Mouse (Mus musculus): Measurements from ENCODE around the gene Abl1. TPM values are rescaled to one million over a fixed set of nuclear protein-coding genes. Genes with fewer than 3 reads are reported as not detected.

Abl1 gene
- polyA plus RNA-seq, 1 experiment from 2014 or later, result 19.6 TPM

DNA sequence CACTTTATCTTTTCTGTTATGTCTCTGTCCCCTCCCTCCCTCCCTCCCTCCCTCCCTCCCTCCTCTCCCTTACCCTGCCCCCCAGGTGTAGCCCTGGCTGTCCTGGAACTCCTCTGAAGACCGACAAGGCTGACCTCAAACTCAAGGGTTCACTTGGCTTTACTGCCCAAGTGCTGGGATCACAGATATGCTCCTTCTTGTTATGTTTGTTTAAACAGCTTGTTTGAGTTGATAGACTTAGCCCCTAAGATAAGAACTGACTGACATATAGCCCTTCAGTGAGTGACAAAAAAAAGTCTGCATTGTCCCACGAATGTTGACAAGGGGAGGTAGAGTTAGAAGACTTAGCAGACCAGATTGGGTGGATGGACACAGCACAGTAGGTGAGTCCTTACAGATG, 18.4 kb downstream of the Abl1 start:
- Histone ChIP-seq H3K9ac (ENCODE audit: low read length) (no peak overlapping the region), H3K36me3 (ENCODE audit: control insufficient read depth, insufficient read depth, low read length) (no peaks in the 10 kb centered on the region), H3K27me3 (replicated peaks; ENCODE audit: control insufficient read depth, insufficient read depth, low read length) (no peaks in the 10 kb centered on the region), H3K9me3 (replicated peaks; ENCODE audit: control insufficient read depth, low read length) (no peaks in the 10 kb centered on the region), H3K27ac (ENCODE audit: low read depth, low read length) (no peak overlapping the region), H3K4me2 (ENCODE audit: low read length) (no peak overlapping the region), H3K4me1 (ENCODE audit: control insufficient read depth, insufficient read depth, low read length) (no peaks in the 10 kb centered on the region), H3K4me3 (ENCODE audit: low read depth, low read length) (no peak overlapping the region)
- DNase-seq (ENCODE audit: low spot score) (no peak), ATAC-seq (no peak)
- 96% methylated on average over 2 of the region's 2 CpGs for WGBS

DNA sequence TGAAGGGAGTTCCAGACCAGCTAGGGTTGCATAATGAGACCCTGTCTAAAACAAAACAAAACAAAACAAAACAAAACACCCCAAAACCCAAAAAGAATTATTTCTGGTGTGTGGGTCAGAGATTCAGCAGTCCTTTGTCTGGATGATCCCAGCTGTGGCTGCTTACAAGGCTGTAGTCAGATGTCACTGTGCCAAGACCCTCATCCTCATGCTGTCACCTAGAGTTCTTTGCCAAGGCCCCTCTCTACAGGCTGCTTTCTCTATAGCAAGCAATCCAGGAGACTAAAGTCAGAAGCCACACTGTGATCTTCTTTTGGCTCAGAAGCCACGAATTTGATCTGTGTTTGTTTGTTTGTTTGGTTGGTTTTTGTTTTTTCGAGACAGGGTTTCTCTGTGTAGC, 24.5 kb downstream of the Abl1 start:
- H3K27me3 ChIP-seq (replicated peaks; ENCODE audit: control insufficient read depth, insufficient read depth, low read length), result no peaks in the 10 kb centered on the region
- no peaks in the 10 kb centered on the region for H3K36me3 ChIP-seq (ENCODE audit: control insufficient read depth, insufficient read depth, low read length)
- H3K9me3 ChIP-seq (replicated peaks; ENCODE audit: control insufficient read depth, low read length), result no peaks in the 10 kb centered on the region
- DNase-seq (ENCODE audit: low spot score) (peak; percentile 7), ATAC-seq (no peak)
- H3K27ac ChIP-seq (ENCODE audit: low read depth, low read length), result no peak overlapping the region
- H3K4me2 ChIP-seq (ENCODE audit: low read length), result no peak overlapping the region
- no peak overlapping the region for H3K9ac ChIP-seq (ENCODE audit: low read length)
- no peaks in the 10 kb centered on the region for H3K4me1 ChIP-seq (ENCODE audit: control insufficient read depth, insufficient read depth, low read length)
- WGBS, result 77% methylated on average over 2 of the region's 2 CpGs
- H3K4me3 ChIP-seq (ENCODE audit: low read depth, low read length), result no peak overlapping the region

DNA sequence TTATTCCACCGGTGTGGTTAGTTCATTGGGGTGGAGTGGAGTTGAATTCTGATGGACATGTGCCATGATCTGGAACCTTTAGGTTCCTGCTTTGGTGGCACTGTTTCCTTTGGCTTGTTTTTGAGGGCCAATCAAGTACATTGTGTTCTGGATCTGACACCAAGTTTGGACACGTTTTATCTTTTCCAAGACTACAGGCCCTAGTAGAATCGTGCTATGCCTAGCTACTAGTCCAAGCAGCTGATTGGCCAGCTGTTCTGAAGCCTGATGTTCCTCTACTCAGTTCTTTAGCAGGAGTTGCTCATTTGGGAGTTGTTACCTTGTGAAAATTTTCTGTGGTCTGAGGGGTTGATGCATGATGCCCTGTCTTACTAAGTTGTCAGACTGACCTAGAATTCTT, 25.6 kb downstream of the Abl1 start:
- WGBS, result 88% methylated on average over 3 of the region's 3 CpGs
- no peak overlapping the region for H3K4me3 ChIP-seq (ENCODE audit: low read depth, low read length)
- no peaks in the 10 kb centered on the region for H3K36me3 ChIP-seq (ENCODE audit: control insufficient read depth, insufficient read depth, low read length)
- no peaks in the 10 kb centered on the region for H3K9me3 ChIP-seq (replicated peaks; ENCODE audit: control insufficient read depth, low read length)
- no peak overlapping the region for H3K4me2 ChIP-seq (ENCODE audit: low read length)
- no peak overlapping the region for H3K9ac ChIP-seq (ENCODE audit: low read length)
- DNase-seq (ENCODE audit: low spot score) (no peak), ATAC-seq (no peak)
- H3K4me1 ChIP-seq (ENCODE audit: control insufficient read depth, insufficient read depth, low read length), result no peaks in the 10 kb centered on the region
- no peak overlapping the region for H3K27ac ChIP-seq (ENCODE audit: low read depth, low read length)
- H3K27me3 ChIP-seq (replicated peaks; ENCODE audit: control insufficient read depth, insufficient read depth, low read length), result no peaks in the 10 kb centered on the region

DNA sequence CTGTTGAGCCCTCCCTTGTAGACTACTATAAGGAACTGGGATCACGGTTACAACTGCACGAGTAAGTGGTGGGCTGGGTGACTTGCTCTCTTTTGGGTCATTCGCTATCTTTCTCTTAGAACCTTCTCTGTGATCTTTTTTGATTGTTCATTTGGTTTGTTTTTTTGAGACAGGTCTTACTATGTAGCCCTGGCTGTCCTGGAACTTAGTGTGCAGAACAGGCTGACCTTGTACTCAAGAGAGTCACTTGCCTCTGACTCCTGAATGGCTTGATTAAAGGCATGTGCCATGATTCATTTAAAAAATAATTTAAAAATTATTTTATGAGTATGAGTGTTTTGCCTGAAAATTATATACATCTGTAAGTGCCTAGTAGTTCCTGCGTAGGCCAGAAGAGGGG, 26.6 kb downstream of the Abl1 start:
- H3K9me3 ChIP-seq (replicated peaks; ENCODE audit: control insufficient read depth, low read length), result no peaks in the 10 kb centered on the region
- WGBS, result 94% methylated on average over 4 of the region's 4 CpGs
- ATAC-seq, result no peak
- H3K4me3 ChIP-seq (ENCODE audit: low read depth, low read length), result no peak overlapping the region
- no peak overlapping the region for H3K27ac ChIP-seq (ENCODE audit: low read depth, low read length)
- H3K4me2 ChIP-seq (ENCODE audit: low read length), result no peak overlapping the region
- H3K27me3 ChIP-seq (replicated peaks; ENCODE audit: control insufficient read depth, insufficient read depth, low read length), result no peaks in the 10 kb centered on the region
- no peaks in the 10 kb centered on the region for H3K4me1 ChIP-seq (ENCODE audit: control insufficient read depth, insufficient read depth, low read length)
- DNase-seq (ENCODE audit: low spot score), result no peak
- no peak overlapping the region for H3K9ac ChIP-seq (ENCODE audit: low read length)
- H3K36me3 ChIP-seq (ENCODE audit: control insufficient read depth, insufficient read depth, low read length), result no peaks in the 10 kb centered on the region

DNA sequence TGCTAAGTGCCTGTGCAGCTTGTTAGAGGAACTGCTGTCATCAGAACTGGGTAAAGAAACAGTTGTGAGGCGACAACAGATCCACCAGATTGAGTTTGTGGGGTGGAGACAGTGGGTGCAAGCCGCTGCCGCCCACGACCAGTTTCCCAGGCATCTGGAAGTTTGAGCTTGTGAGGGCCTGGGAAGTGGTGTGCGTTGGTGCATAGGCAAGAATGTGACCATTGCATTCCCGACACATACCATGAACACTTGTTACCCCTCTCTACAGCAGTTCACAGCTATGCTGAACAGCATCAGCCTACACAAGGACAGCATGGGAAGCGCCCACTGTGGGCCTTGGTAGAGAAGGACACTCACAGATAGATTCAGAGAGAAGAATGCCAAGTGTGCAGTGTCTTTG, 27.8 kb downstream of the Abl1 start:
- no peak for DNase-seq (ENCODE audit: low spot score)
- H3K27ac ChIP-seq (ENCODE audit: low read depth, low read length), result no peak overlapping the region
- H3K9me3 ChIP-seq (replicated peaks; ENCODE audit: control insufficient read depth, low read length), result no peaks in the 10 kb centered on the region
- 90% methylated on average over 7 of the region's 7 CpGs for WGBS
- H3K9ac ChIP-seq (ENCODE audit: low read length), result no peak overlapping the region
- H3K4me3 ChIP-seq (ENCODE audit: low read depth, low read length), result no peak overlapping the region
- H3K4me2 ChIP-seq (ENCODE audit: low read length), result no peak overlapping the region
- H3K27me3 ChIP-seq (replicated peaks; ENCODE audit: control insufficient read depth, insufficient read depth, low read length), result no peaks in the 10 kb centered on the region
- ATAC-seq, result no peak
- H3K36me3 ChIP-seq (ENCODE audit: control insufficient read depth, insufficient read depth, low read length), result no peaks in the 10 kb centered on the region
- no peaks in the 10 kb centered on the region for H3K4me1 ChIP-seq (ENCODE audit: control insufficient read depth, insufficient read depth, low read length)

DNA sequence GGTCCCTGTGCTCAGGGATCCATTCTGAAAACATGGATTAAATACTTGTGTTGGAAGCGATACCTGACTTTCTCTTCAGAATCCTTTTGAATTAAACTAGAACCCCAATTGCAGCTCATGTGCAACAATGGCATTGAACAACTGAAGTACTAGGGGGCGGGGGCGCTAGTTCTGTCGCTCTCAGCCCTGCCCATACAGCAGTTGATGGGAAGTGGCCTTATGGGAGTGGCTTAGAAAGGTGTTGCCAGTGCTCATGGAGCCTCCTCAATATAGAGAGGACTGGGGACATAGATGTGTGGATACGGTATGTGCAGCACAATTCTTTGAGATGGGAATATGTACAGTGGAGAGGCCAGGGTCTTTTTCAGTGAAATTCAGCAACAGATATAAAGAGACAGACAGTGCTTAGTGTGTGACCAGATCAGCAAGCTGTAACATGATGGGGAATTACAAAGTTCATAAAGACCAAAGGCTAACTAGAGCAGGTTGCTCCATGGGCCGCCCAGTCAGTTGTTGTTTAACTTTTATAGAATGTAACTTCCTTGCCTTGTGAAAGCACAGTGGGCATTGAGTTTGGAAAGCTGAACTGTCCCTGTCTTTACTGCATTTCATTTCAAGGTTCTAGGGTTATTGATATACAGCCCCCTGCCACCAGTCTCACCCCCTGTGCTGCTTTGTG, 31.2 kb downstream of the Abl1 start:
- ATAC-seq, result no peak
- H3K4me1 ChIP-seq (ENCODE audit: control insufficient read depth, insufficient read depth, low read length), result no peaks in the 10 kb centered on the region

DNA sequence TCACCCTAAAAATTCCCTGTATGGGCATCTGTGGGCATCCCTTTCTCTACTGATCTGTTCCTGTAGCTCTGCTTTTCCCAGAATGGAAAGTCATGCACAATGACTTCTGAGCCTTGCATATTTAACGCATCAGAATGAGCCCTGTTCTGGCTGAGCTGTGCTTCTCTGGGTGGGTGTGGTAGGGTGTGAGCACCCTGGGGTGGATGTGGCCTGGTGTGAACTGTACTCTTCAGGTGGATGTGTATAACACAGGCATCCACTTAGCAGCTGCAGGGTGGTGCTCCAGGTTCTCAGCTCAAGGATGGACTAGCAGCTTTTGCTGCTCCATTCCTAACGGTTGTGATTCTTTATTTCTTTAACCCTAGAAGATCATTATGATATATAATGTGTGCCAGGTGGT, 31.8 kb downstream of the Abl1 start:
- ATAC-seq (no peak), DNase-seq (ENCODE audit: low spot score) (no peak)
- Histone ChIP-seq H3K4me2 (ENCODE audit: low read length) (no peak overlapping the region), H3K9me3 (replicated peaks; ENCODE audit: control insufficient read depth, low read length) (no peaks in the 10 kb centered on the region), H3K27ac (ENCODE audit: low read depth, low read length) (no peak overlapping the region), H3K4me1 (ENCODE audit: control insufficient read depth, insufficient read depth, low read length) (no peaks in the 10 kb centered on the region), H3K36me3 (ENCODE audit: control insufficient read depth, insufficient read depth, low read length) (no peaks in the 10 kb centered on the region), H3K4me3 (ENCODE audit: low read depth, low read length) (no peak overlapping the region), H3K9ac (ENCODE audit: low read length) (no peak overlapping the region), H3K27me3 (replicated peaks; ENCODE audit: control insufficient read depth, insufficient read depth, low read length) (no peaks in the 10 kb centered on the region)
- 86% methylated on average over 2 of the region's 2 CpGs for WGBS

More for the DNA sequence above, 31.2 kb downstream of the Abl1 start:
- Histone ChIP-seq H3K27me3 (replicated peaks; ENCODE audit: control insufficient read depth, insufficient read depth, low read length) (no peaks in the 10 kb centered on the region), H3K27ac (ENCODE audit: low read depth, low read length) (no peak overlapping the region), H3K4me2 (ENCODE audit: low read length) (no peak overlapping the region), H3K4me3 (ENCODE audit: low read depth, low read length) (no peak overlapping the region), H3K36me3 (ENCODE audit: control insufficient read depth, insufficient read depth, low read length) (no peaks in the 10 kb centered on the region), H3K9ac (ENCODE audit: low read length) (no peak overlapping the region), H3K9me3 (replicated peaks; ENCODE audit: control insufficient read depth, low read length) (no peaks in the 10 kb centered on the region)
- WGBS, result 86% methylated on average over 6 of the region's 6 CpGs
- DNase-seq (ENCODE audit: low spot score), result no peak

DNA sequence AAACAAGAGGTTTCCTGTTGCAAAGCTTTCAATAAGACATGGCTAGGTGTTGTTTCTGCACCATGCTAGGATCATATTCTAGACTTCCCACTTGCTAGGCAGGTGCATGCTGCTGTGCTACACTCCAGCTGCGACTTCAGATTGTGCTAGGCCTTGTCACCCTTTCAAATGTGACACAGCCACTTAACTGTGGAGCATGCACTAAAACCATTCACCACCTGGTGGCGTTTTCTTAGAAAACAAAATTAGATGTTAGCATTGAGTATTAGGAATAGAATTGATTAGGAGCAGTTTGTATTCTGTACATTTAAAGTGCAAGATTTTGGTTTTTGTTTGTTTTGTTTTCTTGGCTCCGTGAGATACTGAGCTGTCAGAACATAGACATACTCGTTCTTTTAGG, 32.6 kb downstream of the Abl1 start:
- peak; percentile 14 for DNase-seq (ENCODE audit: low spot score)
- no peak for ATAC-seq
- H3K9me3 ChIP-seq (replicated peaks; ENCODE audit: control insufficient read depth, low read length), result no peaks in the 10 kb centered on the region
- 66% methylated on average over 4 of the region's 4 CpGs for WGBS
- no peak overlapping the region for H3K4me2 ChIP-seq (ENCODE audit: low read length)
- no peaks in the 10 kb centered on the region for H3K4me1 ChIP-seq (ENCODE audit: control insufficient read depth, insufficient read depth, low read length)
- no peak overlapping the region for H3K27ac ChIP-seq (ENCODE audit: low read depth, low read length)
- no peaks in the 10 kb centered on the region for H3K27me3 ChIP-seq (replicated peaks; ENCODE audit: control insufficient read depth, insufficient read depth, low read length)
- H3K9ac ChIP-seq (ENCODE audit: low read length), result no peak overlapping the region
- no peak overlapping the region for H3K4me3 ChIP-seq (ENCODE audit: low read depth, low read length)
- H3K36me3 ChIP-seq (ENCODE audit: control insufficient read depth, insufficient read depth, low read length), result no peaks in the 10 kb centered on the region

DNA sequence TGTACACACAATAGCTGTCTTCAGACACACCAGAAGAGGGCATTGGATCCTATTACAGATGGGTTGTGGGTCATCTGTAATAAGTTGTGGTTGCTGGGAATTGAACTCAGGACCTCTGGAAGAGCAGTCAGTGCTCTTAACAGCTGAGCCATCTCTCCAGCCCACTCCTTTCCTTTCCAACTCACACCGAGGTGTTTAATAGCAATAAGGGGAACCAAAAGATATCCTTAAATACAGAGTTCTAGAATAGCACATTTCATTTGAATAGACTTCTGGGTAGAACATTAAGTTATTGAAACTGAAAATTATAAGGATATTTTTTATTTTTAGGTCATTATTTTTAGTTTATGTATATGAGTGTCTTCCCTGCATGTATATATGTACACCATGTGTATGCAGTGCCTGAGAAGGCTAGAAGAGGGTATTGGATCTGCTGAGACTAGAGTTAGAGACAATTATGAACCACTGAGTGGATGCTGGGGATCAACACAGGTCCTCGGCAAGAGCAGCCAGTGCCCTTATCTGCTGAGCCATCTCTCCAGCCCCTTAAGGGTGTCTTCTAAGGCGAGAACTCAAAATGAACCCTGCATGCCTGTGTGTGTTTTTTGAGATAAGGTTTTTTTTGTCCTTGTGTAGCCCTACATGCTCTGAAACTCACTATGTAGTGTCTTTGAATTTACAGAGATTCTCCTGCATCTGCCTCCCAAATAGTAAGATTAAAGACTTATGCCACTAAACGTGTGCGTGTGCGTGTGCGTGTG, 36.7 kb downstream of the Abl1 start:
- H3K36me3 ChIP-seq (ENCODE audit: control insufficient read depth, insufficient read depth, low read length), result no peaks in the 10 kb centered on the region
- no peaks in the 10 kb centered on the region for H3K27me3 ChIP-seq (replicated peaks; ENCODE audit: control insufficient read depth, insufficient read depth, low read length)
- no peaks in the 10 kb centered on the region for H3K9me3 ChIP-seq (replicated peaks; ENCODE audit: control insufficient read depth, low read length)
- H3K4me3 ChIP-seq (ENCODE audit: low read depth, low read length), result no peak overlapping the region
- H3K27ac ChIP-seq (ENCODE audit: low read depth, low read length), result no peak overlapping the region
- H3K4me2 ChIP-seq (ENCODE audit: low read length), result no peak overlapping the region
- ATAC-seq, result no peak
- no peak for DNase-seq (ENCODE audit: low spot score)
- 96% methylated on average over 7 of the region's 7 CpGs for WGBS
- no peak overlapping the region for H3K9ac ChIP-seq (ENCODE audit: low read length)
- no peaks in the 10 kb centered on the region for H3K4me1 ChIP-seq (ENCODE audit: control insufficient read depth, insufficient read depth, low read length)
